Mouse (Mus musculus): ENCODE measurements at regions not wholly inside any gene's neighbourhood (a gene's known extent, or its start where the extent isn't known, plus 50 kb on each side); places are given as distances from the start of the nearest gene placed in this dataset.

DNA sequence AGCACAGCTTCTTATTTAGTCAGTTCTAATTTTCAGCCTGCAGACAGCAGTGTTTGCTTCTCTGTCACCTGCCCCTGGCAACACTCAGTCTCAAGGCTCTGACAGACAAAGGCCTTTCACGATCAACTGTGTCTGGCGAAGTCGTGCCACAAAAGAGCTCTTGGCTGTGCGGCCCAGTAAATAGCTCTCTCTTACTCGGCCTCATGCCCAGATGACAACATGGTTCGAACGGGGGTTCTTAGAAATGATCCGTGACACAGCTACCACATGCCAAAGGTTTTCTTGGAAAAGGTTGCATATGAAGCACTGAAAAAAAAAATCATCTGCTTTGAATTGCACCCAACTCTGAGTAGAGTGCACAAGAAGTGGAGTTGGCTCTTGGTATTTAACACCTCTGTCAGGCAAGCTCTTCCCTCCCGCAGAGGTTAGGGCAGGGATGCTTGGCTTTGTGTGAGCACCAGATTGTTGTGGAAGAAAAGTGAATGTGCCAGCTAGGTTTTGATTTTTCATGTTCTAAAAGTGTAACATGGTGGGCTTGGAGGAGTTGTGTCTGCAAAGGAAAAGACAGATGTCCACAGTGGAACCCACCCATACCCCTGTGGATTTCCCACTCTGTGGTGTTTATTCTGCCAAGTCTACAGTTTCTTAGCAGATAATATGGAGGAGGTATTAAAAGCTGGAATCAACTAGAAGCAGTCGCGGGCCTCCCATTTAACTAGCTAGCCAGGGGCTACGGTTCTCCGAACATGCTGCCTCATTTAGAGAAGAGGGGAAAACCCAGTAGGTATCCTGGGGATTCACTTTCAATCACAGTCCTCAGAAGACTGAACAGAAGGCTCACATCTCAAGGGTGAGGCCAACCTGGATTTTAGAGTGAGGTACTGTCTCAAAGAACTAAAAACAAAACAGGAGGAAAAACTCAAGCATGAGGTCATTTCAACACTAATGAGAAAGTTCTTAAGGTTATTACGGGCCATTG is 120.0 kb upstream of the Stmnd1 start:
- no peak for TF ChIP-seq CTCF (IDR thresholded peaks at IDR 0.05)
- no peak for TF ChIP-seq EP300 (IDR thresholded peaks at IDR 0.05)

Measured in lung, postnatal 0 days (tissue).